24 mouse cellular contexts compared by ENCODE assay signal in genomic region chr5:21669307-21669706, GRCm38 (mm10). TPM values are rescaled to one million over a fixed set of nuclear protein-coding genes. Genes with fewer than 3 reads are reported as not detected.
DNase-seq lines count a peak whose midpoint lies in the region; ATAC-seq and TF ChIP-seq lines count a peak whose summit lies in the region.
"Had no signal": no experiment of that assay in that cellular context is flagged by ENCODE, and none has a peak within 500 bp of the region (broad histone marks: within the 10 kb centered on the region; RNA-seq: fewer than 3 reads in every experiment).

No protein-coding gene starts in this region.

- TF ChIP-seq CTCF in gastrocnemius, adult 2 months (IDR thresholded peaks at IDR 0.05), result peak; percentile 52
- TF ChIP-seq CTCF in layer of hippocampus, adult 2 months (conservative IDR thresholded peaks at IDR 0.05), result peak; percentile 44

- no peak overlapping the region for H3K4me3 ChIP-seq in gastrocnemius, adult 2 months
- H3K4me3 ChIP-seq in layer of hippocampus, adult 2 months, result no peak overlapping the region
- H3K4me3 ChIP-seq: embryonic facial prominence, embryonic 12.5 days; embryonic facial prominence, embryonic 15.5 days; forebrain, embryonic 12.5 days; forebrain, embryonic 15.5 days; heart, embryonic 13.5 days; hindbrain, embryonic 12.5 days; hindbrain, embryonic 15.5 days had no signal

- no peak overlapping the region for H3K27ac ChIP-seq in gastrocnemius, adult 2 months
- H3K27ac ChIP-seq in layer of hippocampus, adult 2 months, result no peak overlapping the region
- H3K27ac ChIP-seq: embryonic facial prominence, embryonic 12.5 days; embryonic facial prominence, embryonic 15.5 days; forebrain, embryonic 12.5 days; forebrain, embryonic 15.5 days; heart, embryonic 13.5 days; hindbrain, embryonic 12.5 days; hindbrain, embryonic 15.5 days had no signal

- ATAC-seq in granulocyte monocyte progenitor cell, adult 5-6 weeks (replicated peaks; ENCODE audit: poor library complexity, severe bottlenecking), result 0 out of 2 replicates have a peak, but pooled peaks have one; percentile 17
- ATAC-seq: CD4-positive, CD25-positive, alpha-beta regulatory T cell, adult 4 months; forebrain, embryonic 15.5 days; intestine, postnatal 0 days had no signal

- intact Hi-C loops in gastrocnemius, adult 2 months (cut with DNase I), result no loop called here

- no peak for DNase-seq in gastrocnemius, adult 2 months
- DNase-seq in gastrocnemius, adult 8-10 months (ENCODE audit: low spot score in 2 of 2), result no peak
- DNase-seq in layer of hippocampus, adult 2 months (ENCODE audit: low spot score in 2 of 2), result no peak
- DNase-seq in layer of hippocampus, postnatal 36 days, result no peak
- peak; percentile 39 for DNase-seq in adipocyte (ENCODE audit: low spot score)
- DNase-seq: adrenal gland, adult 8-10 months; cerebellum, adult 11 months; cerebellum, adult 2 months; cerebellum, adult 9-11 months; cerebellum, postnatal 25 days; gastrocnemius, postnatal 25 days; heart, postnatal 14 days had no signal

RNA-seq across cellular contexts. Expression of gene Armc10, which starts 23.7 kb away (rescaled TPM):
- 1 to 10 TPM; 3.5 to 4.1 TPM for total RNA-seq in gastrocnemius, adult 2 months (2021)
- 1 to 10 TPM; 3.5 to 4.2 (median 3.9) TPM for total RNA-seq in gastrocnemius, adult 8-10 months (2022)
- total RNA-seq in layer of hippocampus, adult 2 months (2021), result 10 to 100 TPM; 20.6 to 23.3 TPM
- 10 to 100 TPM; 20.8 to 24.0 TPM for total RNA-seq in layer of hippocampus, postnatal 36 days (2021)
- total RNA-seq in granulocyte monocyte progenitor cell, adult 5-6 weeks (2014; fragmentation: Nextera tagmentation), result 34.9 and 40.4 TPM in 2 replicates
- total RNA-seq in granulocyte monocyte progenitor cell, adult 5-6 weeks (2017), result 49.4 and 51.5 TPM in 2 replicates

RNA-seq across cellular contexts. Expression of gene Fbxl13, which starts 23.9 kb away (rescaled TPM):
- total RNA-seq in gastrocnemius, adult 2 months (2021), result under 1 TPM in 1 of 2 experiments, not detected in 1; 0.13 TPM
- total RNA-seq in gastrocnemius, adult 8-10 months (2022), result not detected
- total RNA-seq in layer of hippocampus, adult 2 months (2021), result under 1 TPM; 0.29 to 0.41 TPM
- under 1 TPM in 1 of 2 experiments, not detected in 1; 0.28 TPM for total RNA-seq in layer of hippocampus, postnatal 36 days (2021)
- total RNA-seq in granulocyte monocyte progenitor cell, adult 5-6 weeks (2014; fragmentation: Nextera tagmentation), result not detected in 2 replicates
- total RNA-seq in granulocyte monocyte progenitor cell, adult 5-6 weeks (2017), result 0.43 TPM in 1 of 2 replicates, not detected in the other
- total RNA-seq: gastrocnemius, adult 18-20 months; hematopoietic stem cell, adult 5-6 weeks had no signal

RNA-seq across cellular contexts. Expression of gene Napepld, which starts 31.9 kb away (rescaled TPM):
- 10 to 100 TPM in 1 of 2 experiments, 1 to 10 TPM in 1; 9.2 to 11.3 TPM for total RNA-seq in gastrocnemius, adult 2 months (2021)
- 10 to 100 TPM in 2 of 4 experiments, 1 to 10 TPM in 2; 8.3 to 10.4 (median 9.4) TPM for total RNA-seq in gastrocnemius, adult 8-10 months (2022)
- 10 to 100 TPM; 28.4 to 34.7 TPM for total RNA-seq in layer of hippocampus, adult 2 months (2021)
- 10 to 100 TPM; 28.7 to 36.1 TPM for total RNA-seq in layer of hippocampus, postnatal 36 days (2021)
- total RNA-seq in granulocyte monocyte progenitor cell, adult 5-6 weeks (2014; fragmentation: Nextera tagmentation), result 5.7 and 7.2 TPM in 2 replicates
- 2.8 and 4.1 TPM in 2 replicates for total RNA-seq in granulocyte monocyte progenitor cell, adult 5-6 weeks (2017)

Comparison
In these comparisons a context has a peak if more than half of its experiments do, and no peak if none do; other contexts are left out.
1. RNA of gene Armc10, which starts 23.7 kb away (total RNA-seq): 34.9 to 51.5 TPM in granulocyte monocyte progenitor cell, adult 5-6 weeks, 20.8 to 24.0 TPM in layer of hippocampus, postnatal 36 days and 20.6 to 23.3 TPM in layer of hippocampus, adult 2 months; 3.5 to 4.1 TPM in gastrocnemius, adult 2 months and 3.5 to 4.2 TPM in gastrocnemius, adult 8-10 months; every median in the first group is over 4 times any median in the second.